Mouse (Mus musculus) macrophage (primary cell): ENCODE results near the gene Sh2d4b. TPM values are rescaled to one million over a fixed set of nuclear protein-coding genes. Genes with fewer than 3 reads are reported as not detected.

Experiments used
- H3K27ac ChIP-seq: fragments of 350-480 bp; formaldehyde crosslinking; 2 replicates; pipeline ENCODE4 v1.9.0; 2021
- H3K36me3 ChIP-seq: fragments of 350-480 bp; formaldehyde crosslinking; 2 replicates; pipeline ENCODE4 v1.9.0; 2021; ENCODE audit errors: inconsistent target
- H3K4me3 ChIP-seq: fragments of 350-480 bp; formaldehyde crosslinking; 2 replicates; pipeline ENCODE4 v1.9.0; 2021; ENCODE audit errors: inconsistent target
- H3K79me2 ChIP-seq: fragments of 350-480 bp; formaldehyde crosslinking; 2 replicates; pipeline ENCODE4 v1.9.0; 2021; ENCODE audit errors: inconsistent target
- WGBS: methylation state at CpG from one replicate; pipeline ENCODE4 v1.1.7; 2026; ENCODE audit warnings: inconsistent platforms; ENCODE audit not compliant: missing documents; 5-methylcytosine and 5-hydroxymethylcytosine counted together
- polyA plus RNA-seq: library from polyadenylated mRNA; stranded (reverse); fragments of 250-400 nt; gene quantifications from 3 replicates; pipeline ENCODE4 v1.2.4, GENCODE M21; 2018; ENCODE audit warnings: inconsistent platforms
- total RNA-seq, 78 experiments: library from RNA; depleted of rRNA; stranded (reverse); fragments of 250-400 nt; gene quantifications; 1 replicate in 9 of 78; 2 replicates in 24 of 78; 3 replicates in 43 of 78; 4 replicates in 2 of 78; pipeline ENCODE4 v1.2.4; 2018; ENCODE audit warnings: inconsistent platforms in 56 of 78

The Sh2d4b gene
- 10 to 100 TPM in 3 of 26 experiments, 1 to 10 TPM in 22, not detected in 1; 1.6 to 15.1 (median 4.5) TPM for total RNA-seq (2018; cell fraction: chromatin; rRNA removed)
- total RNA-seq (2018; cell fraction: cytosol; rRNA removed) = under 1 TPM in 25 of 26 experiments, not detected in 1; 0.15 to 0.71 (median 0.33) TPM
- 1 to 10 TPM in 21 of 26 experiments, under 1 TPM in 5; 0.36 to 6.4 (median 2.0) TPM for total RNA-seq (2018; cell fraction: nucleus; rRNA removed)
- 0.16 to 0.45 TPM (median 0.20 TPM) in 3 replicates for polyA plus RNA-seq

GRCm38 (mm10) chr14:40893196-40893595 is at the start of gene Sh2d4b:
Gene Sh2d4b, minus strand, starts transcription at chr14:40893266.
- H3K4me3 ChIP-seq = no peak within 1 kb of the TSS
- WGBS = 86% methylated on average over 3 of the region's 3 CpGs
- no peaks in the 10 kb centered on the region for H3K36me3 ChIP-seq
- H3K27ac ChIP-seq = no peak within 1 kb of the TSS
- no peaks in the 10 kb centered on the region for H3K79me2 ChIP-seq

- no peak overlapping the region for H3K27ac ChIP-seq
- 68% methylated on average over 2 of the region's 2 CpGs for WGBS
- no peak overlapping the region for H3K4me3 ChIP-seq
- H3K36me3 ChIP-seq = no peaks in the 10 kb centered on the region
- peaks cover 100% of the 10 kb centered on the region for H3K79me2 ChIP-seq
Measured at GRCm38 (mm10) chr14:40942429-40942828, 49.4 kb upstream of the Sh2d4b start.

- no peak overlapping the region for H3K4me3 ChIP-seq
- no peaks in the 10 kb centered on the region for H3K36me3 ChIP-seq
- no peak overlapping the region for H3K27ac ChIP-seq
- peaks cover 98% of the 10 kb centered on the region for H3K79me2 ChIP-seq
- 93% methylated on average over 10 of the region's 11 CpGs for WGBS
Measured at GRCm38 (mm10) chr14:40938380-40938987, 45.4 kb upstream of the Sh2d4b start.

GRCm38 (mm10) chr14:40937052-40937451 is 44.0 kb upstream of the Sh2d4b start:
- Histone ChIP-seq H3K36me3 (no peaks in the 10 kb centered on the region), H3K4me3 (no peak overlapping the region), H3K27ac (peak overlapping the region; percentile 90), H3K79me2 (peaks cover 96% of the 10 kb centered on the region)
- WGBS = 0% methylated on average over 4 of the region's 4 CpGs

- H3K4me3 ChIP-seq = no peak overlapping the region
- H3K36me3 ChIP-seq = no peaks in the 10 kb centered on the region
- peak overlapping the region; percentile 90 for H3K27ac ChIP-seq
- 77% methylated on average over 1 of the region's 1 CpGs for WGBS
- H3K79me2 ChIP-seq = peaks cover 93% of the 10 kb centered on the region
Measured at GRCm38 (mm10) chr14:40935481-40935880, 42.4 kb upstream of the Sh2d4b start.

GRCm38 (mm10) chr14:40935054-40935453 is 42.0 kb upstream of the Sh2d4b start:
- peak overlapping the region; percentile 90 for H3K27ac ChIP-seq
- H3K36me3 ChIP-seq = no peaks in the 10 kb centered on the region
- H3K79me2 ChIP-seq = peaks cover 93% of the 10 kb centered on the region
- WGBS = 25% methylated on average over 2 of the region's 2 CpGs
- no peak overlapping the region for H3K4me3 ChIP-seq

GRCm38 (mm10) chr14:40933328-40933727 is 40.3 kb upstream of the Sh2d4b start:
- Histone ChIP-seq H3K79me2 (peaks cover 93% of the 10 kb centered on the region), H3K27ac (peak overlapping the region; percentile 90), H3K36me3 (no peaks in the 10 kb centered on the region), H3K4me3 (no peak overlapping the region)
- 18% methylated on average over 7 of the region's 7 CpGs for WGBS

- 84% methylated on average over 9 of the region's 9 CpGs for whole genome bisulfite sequencing
- Histone ChIP-seq H3K36me3 (no peaks in the 10 kb centered on the region), H3K4me3 (no peak overlapping the region), H3K79me2 (peaks cover 93% of the 10 kb centered on the region), H3K27ac (peak overlapping the region; percentile 82)
Measured at GRCm38 (mm10) chr14:40932225-40932624, 39.2 kb upstream of the Sh2d4b start.

- Histone ChIP-seq H3K36me3 (no peaks in the 10 kb centered on the region), H3K27ac (peak overlapping the region; percentile 82), H3K4me3 (no peak overlapping the region), H3K79me2 (peaks cover 95% of the 10 kb centered on the region)
- WGBS = 20% methylated on average over 3 of the region's 3 CpGs
Measured at GRCm38 (mm10) chr14:40931115-40931829, 38.2 kb upstream of the Sh2d4b start.

GRCm38 (mm10) chr14:40929943-40930342 is 36.9 kb upstream of the Sh2d4b start:
- H3K4me3 ChIP-seq = no peak overlapping the region
- peaks cover 95% of the 10 kb centered on the region for H3K79me2 ChIP-seq
- no peaks in the 10 kb centered on the region for H3K36me3 ChIP-seq
- 77% methylated on average over 2 of the region's 2 CpGs for WGBS
- H3K27ac ChIP-seq = peak overlapping the region; percentile 82; the same call in 1 of the 2 replicates

GRCm38 (mm10) chr14:40928897-40929296 is 35.8 kb upstream of the Sh2d4b start:
- no peak overlapping the region for H3K4me3 ChIP-seq
- H3K27ac ChIP-seq = peak overlapping the region; percentile 54
- no peaks in the 10 kb centered on the region for H3K36me3 ChIP-seq
- 57% methylated on average over 2 of the region's 5 CpGs for WGBS
- H3K79me2 ChIP-seq = peaks cover 95% of the 10 kb centered on the region

- WGBS = 75% methylated on average over 1 of the region's 2 CpGs
- no peak overlapping the region for H3K4me3 ChIP-seq
- no peaks in the 10 kb centered on the region for H3K36me3 ChIP-seq
- H3K79me2 ChIP-seq = peaks cover 97% of the 10 kb centered on the region
- no peak overlapping the region for H3K27ac ChIP-seq
Measured at GRCm38 (mm10) chr14:40927041-40927440, 34.0 kb upstream of the Sh2d4b start.

- 12% methylated on average over 10 of the region's 10 CpGs for WGBS
- peaks cover 97% of the 10 kb centered on the region for H3K79me2 ChIP-seq
- no peak overlapping the region for H3K4me3 ChIP-seq
- H3K27ac ChIP-seq = peak overlapping the region; percentile 81
- no peaks in the 10 kb centered on the region for H3K36me3 ChIP-seq
Measured at GRCm38 (mm10) chr14:40924378-40925113, 31.5 kb upstream of the Sh2d4b start.

- H3K36me3 ChIP-seq = 0 out of 2 replicates have a peak, but pooled peaks cover 7% of the 10 kb centered on the region
- no peak overlapping the region for H3K4me3 ChIP-seq
- WGBS = 17% methylated on average over 1 of the region's 1 CpGs
- peaks cover 92% of the 10 kb centered on the region for H3K79me2 ChIP-seq
- peak overlapping the region; percentile 44 for H3K27ac ChIP-seq
Measured at GRCm38 (mm10) chr14:40921241-40921640, 28.2 kb upstream of the Sh2d4b start.
